ENCODE assay signal across 24 mouse cellular contexts in the genomic region with DNA sequence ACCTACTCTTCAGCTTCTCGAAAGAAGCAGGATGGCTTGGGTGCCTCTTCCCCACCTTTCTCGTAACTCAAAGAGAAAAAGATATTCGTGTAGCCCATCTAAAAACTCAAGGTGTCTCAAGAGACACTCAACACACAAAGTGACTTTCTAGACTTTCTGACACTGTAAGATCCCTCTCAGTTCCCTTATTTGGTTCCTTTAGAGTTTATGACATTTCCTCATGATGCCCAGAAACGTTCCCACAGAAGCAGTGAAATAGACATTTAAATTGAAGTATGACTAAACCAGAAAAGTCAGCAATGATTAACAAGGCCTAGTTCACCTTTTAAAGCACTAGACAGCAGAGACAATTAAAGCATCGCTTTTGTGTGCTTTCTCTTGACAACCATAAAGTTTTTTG. TPM values are rescaled to one million over a fixed set of nuclear protein-coding genes. Genes with fewer than 3 reads are reported as not detected.
DNase-seq lines count a peak whose midpoint lies in the region; ATAC-seq and TF ChIP-seq lines count a peak whose summit lies in the region.
"Had no signal": no experiment of that assay in that cellular context is flagged by ENCODE, and none has a peak within 500 bp of the region (broad histone marks: within the 10 kb centered on the region; RNA-seq: fewer than 3 reads in every experiment).

No protein-coding gene starts in this region.

- no peak overlapping the region for H3K4me3 ChIP-seq in CH12.LX (replicated peaks in 1 of 3; ENCODE audit: low read depth in 2 of 3, low read length in 2 of 3, poor library complexity in 1 of 3)

- DNase-seq in CH12.LX (ENCODE audit: extremely low read depth) = peak; percentile 48
- no peak for DNase-seq in adrenal gland, postnatal 36 days
- DNase-seq in heart, postnatal 25 days (ENCODE audit: low spot score) = no peak
- no peak for DNase-seq in gastrocnemius, postnatal 25 days
- DNase-seq: adrenal gland, adult 2 months; adrenal gland, adult 8-10 months; adrenal gland, postnatal 10 days; adrenal gland, postnatal 14 days; adrenal gland, postnatal 25 days; B cell, adult 2 months; cerebellum, adult 11 months; cerebellum, adult 11-12 months; cerebellum, adult 18-20 months; cerebellum, adult 2 months; cerebellum, adult 8-10 months had no signal

- TF ChIP-seq CTCF in CH12.LX (conservative IDR thresholded peaks at IDR 0.05 in 1 of 2, IDR thresholded peaks at IDR 0.05 in 1 of 2; ENCODE audit: low read depth in 2 of 2, low read length in 2 of 2) = no peak

- no peak for TF ChIP-seq RAD21 in CH12.LX (IDR thresholded peaks at IDR 0.05; ENCODE audit: low read depth, low read length)

- no peak overlapping the region for H3K27ac ChIP-seq in CH12.LX (ENCODE audit: insufficient read depth, low read depth)

- in situ Hi-C loops in CH12.LX (cut with MboI; ENCODE audit: low pct_ligation_motif_present, low pct_unique_long_range_greater_than_20kb, low sequenced_read_pairs) = no loop called here

- ATAC-seq in granulocyte monocyte progenitor cell, adult 5-6 weeks (replicated peaks; ENCODE audit: poor library complexity, severe bottlenecking) = peak; percentile 15; the same call in 1 of the 2 replicates
- ATAC-seq in megakaryocyte, adult 5-6 weeks (ENCODE audit: poor library complexity, severe bottlenecking) = peak; percentile 25
- ATAC-seq: activated CD4-positive, CD25-positive, alpha-beta regulatory T cell, adult 4 months; CD4-positive, CD25-positive, alpha-beta regulatory T cell, adult 4 months; Patski had no signal

- H3K9me3 ChIP-seq in CH12.LX (replicated peaks; ENCODE audit: low read length) = no peaks in the 10 kb centered on the region

- intact Hi-C loops in heart, postnatal 25 days (cut with DNase I) = no loop called here

- no peak overlapping the region for H3K9ac ChIP-seq in CH12.LX (ENCODE audit: insufficient read depth, low read depth)

- H3K4me2 ChIP-seq in CH12.LX (ENCODE audit: insufficient read depth, low read depth, poor library complexity, severe bottlenecking) = no peak overlapping the region

- H3K27me3 ChIP-seq in CH12.LX (replicated peaks) = no peaks in the 10 kb centered on the region

- no peaks in the 10 kb centered on the region for H3K79me2 ChIP-seq in CH12.LX (replicated peaks; ENCODE audit: control insufficient read depth, extremely low read depth, insufficient read depth, poor library complexity, severe bottlenecking)

- H3K4me1 ChIP-seq in CH12.LX (ENCODE audit: control insufficient read depth in 1 of 2, insufficient read depth in 2 of 2) = peaks cover 0 to 17% of the 10 kb centered on the region in 2 experiments; a peak in 2 of 4 replicates

- H3K36me3 ChIP-seq in CH12.LX (replicated peaks in 1 of 2; ENCODE audit: control insufficient read depth in 1 of 2, insufficient read depth in 1 of 2, low read length in 1 of 2) = no peaks in the 10 kb centered on the region
- H3K36me3 ChIP-seq: G1E had no signal

- no peak for TF ChIP-seq POLR2A in CH12.LX (IDR thresholded peaks at IDR 0.05; ENCODE audit: low read depth, low read length)

- dilution Hi-C loops in CH12.LX (cut with MboI; ENCODE audit: extremely low pct_ligation_motif_present, extremely low pct_unique_long_range_greater_than_20kb, low sequenced_read_pairs) = no loop called here

- peak; percentile 74; the same call in 1 of the 2 replicates for TF ChIP-seq EP300 in CH12.LX (IDR thresholded peaks at IDR 0.05; ENCODE audit: low read length)

TF ChIP-seq in CH12.LX, 34 proteins besides CTCF, POLR2A, EP300 and RAD21:
- TF ChIP-seq JUND (conservative IDR thresholded peaks at IDR 0.05; ENCODE audit: low read depth, low read length) (peak; percentile 38; the same call in 1 of the 2 replicates), IRF4 (IDR thresholded peaks at IDR 0.05; ENCODE audit: low read depth, low read length) (peak; percentile 69), MEF2A (IDR thresholded peaks at IDR 0.05; ENCODE audit: borderline replicate concordance, low read depth, low read length) (0 out of 2 replicates have a peak, but pooled peaks have one; percentile 17), ETS1 (conservative IDR thresholded peaks at IDR 0.05; ENCODE audit: low read depth, low read length) (0 out of 2 replicates have a peak, but pooled peaks have one; percentile 20), ZKSCAN1 (IDR thresholded peaks at IDR 0.05; ENCODE audit: borderline replicate concordance, low read depth, low read length) (no peak)

RNA-seq across cellular contexts. Expression of gene Zfp648, which starts 59.4 kb away (rescaled TPM):
- not detected in 2 replicates for total RNA-seq in CH12.LX (2012; rRNA removed)
- total RNA-seq in CH12.LX (2014; rRNA removed) = not detected in 2 replicates
- not detected in 2 replicates for polyA plus RNA-seq in CH12.LX (2012; ENCODE audit: insufficient read length, low read depth)
- total RNA-seq in granulocyte monocyte progenitor cell, adult 5-6 weeks (2014; fragmentation: Nextera tagmentation) = not detected in 2 replicates
- total RNA-seq in granulocyte monocyte progenitor cell, adult 5-6 weeks (2017) = not detected in 2 replicates
- not detected in 2 replicates for total RNA-seq in megakaryocyte, adult 5-6 weeks (2015)
- total RNA-seq in megakaryocyte, adult 5-6 weeks (2017) = not detected in 2 replicates
- under 1 TPM in 1 of 2 experiments, not detected in 1; 0.43 TPM for total RNA-seq in adrenal gland, postnatal 36 days (2021)
- total RNA-seq in heart, postnatal 25 days (2021) = not detected
- not detected for total RNA-seq in gastrocnemius, postnatal 25 days (2021)
- total RNA-seq: ES-E14, MEL had no signal
- polyA plus RNA-seq: activated CD4-positive, CD25-positive, alpha-beta regulatory T cell, adult 4 months; C2C12; CD4-positive, CD25-positive, alpha-beta regulatory T cell, adult 4 months; cerebellum, adult 2 months; G1E; Patski had no signal
